Mouse (Mus musculus) cortical plate, adult 2 months (tissue): ENCODE results near the gene 1110002E22Rik. TPM values are rescaled to one million over a fixed set of nuclear protein-coding genes. Genes with fewer than 3 reads are reported as not detected.

Source experiments
- H3K27ac ChIP-seq: fragments of 200-500 bp; 2 replicates; pipeline ENCODE4 v1.5.1; 2012; ENCODE audit warnings: low read length, control low read depth, inconsistent platforms; ENCODE audit not compliant: insufficient read depth
- H3K4me1 ChIP-seq: fragments of 200-500 bp; 2 replicates; pipeline ENCODE4 v1.6.1; 2011; ENCODE audit warnings: low read length; ENCODE audit not compliant: control insufficient read depth, insufficient read depth
- H3K4me3 ChIP-seq: fragments of 200-500 bp; 2 replicates; pipeline ENCODE4 v1.5.1; 2011; ENCODE audit warnings: mild to moderate bottlenecking, low read length, control low read depth; ENCODE audit not compliant: insufficient read depth
- CTCF ChIP-seq: fragments of 200-500 bp; IDR thresholded peaks from 2 replicates; pipeline ENCODE4 v1.5.1; 2011; ENCODE audit warnings: mild to moderate bottlenecking, control low read depth, low read length; ENCODE audit not compliant: insufficient read depth; ENCODE audit errors: extremely low read depth
- POLR2A ChIP-seq: fragments of 200-500 bp; IDR thresholded peaks from 2 replicates; pipeline ENCODE4 v1.6.1; 2011; ENCODE audit warnings: mild to moderate bottlenecking, low read length, control low read depth; ENCODE audit not compliant: insufficient read depth; ENCODE audit errors: extremely low read depth
- polyA plus RNA-seq: library from polyadenylated mRNA; depleted of rRNA; stranded (reverse); fragments of >200 nt; gene quantifications from 2 replicates; pipeline ENCODE4 v1.2.3, GENCODE M21; 2012

Gene 1110002E22Rik
- polyA plus RNA-seq, 1 experiment = 0.98 TPM

DNA sequence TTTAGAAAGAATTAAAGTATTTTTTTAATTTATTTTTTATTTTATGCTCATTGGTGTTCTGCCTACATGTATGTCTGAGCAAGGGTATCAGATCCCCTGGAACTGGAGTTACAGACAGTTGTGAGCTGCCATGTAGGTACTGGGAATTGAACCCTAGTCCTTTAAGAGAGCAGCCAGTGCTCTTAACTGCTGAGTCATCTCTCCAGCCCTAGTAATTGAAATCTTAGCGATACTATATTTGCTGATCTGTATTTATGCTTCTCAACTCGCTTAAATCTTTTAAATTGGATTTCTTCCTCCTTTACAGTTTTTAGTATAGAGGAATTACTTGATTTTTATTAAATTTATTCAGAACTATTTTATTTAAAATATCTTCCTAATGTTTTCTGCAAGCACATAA lies 23.9 kb upstream of the 1110002E22Rik start:
- TF ChIP-seq CTCF = no peak
- TF ChIP-seq POLR2A = no peak
- H3K27ac ChIP-seq = no peak overlapping the region
- H3K4me3 ChIP-seq = no peak overlapping the region
- H3K4me1 ChIP-seq = no peaks in the 10 kb centered on the region

DNA sequence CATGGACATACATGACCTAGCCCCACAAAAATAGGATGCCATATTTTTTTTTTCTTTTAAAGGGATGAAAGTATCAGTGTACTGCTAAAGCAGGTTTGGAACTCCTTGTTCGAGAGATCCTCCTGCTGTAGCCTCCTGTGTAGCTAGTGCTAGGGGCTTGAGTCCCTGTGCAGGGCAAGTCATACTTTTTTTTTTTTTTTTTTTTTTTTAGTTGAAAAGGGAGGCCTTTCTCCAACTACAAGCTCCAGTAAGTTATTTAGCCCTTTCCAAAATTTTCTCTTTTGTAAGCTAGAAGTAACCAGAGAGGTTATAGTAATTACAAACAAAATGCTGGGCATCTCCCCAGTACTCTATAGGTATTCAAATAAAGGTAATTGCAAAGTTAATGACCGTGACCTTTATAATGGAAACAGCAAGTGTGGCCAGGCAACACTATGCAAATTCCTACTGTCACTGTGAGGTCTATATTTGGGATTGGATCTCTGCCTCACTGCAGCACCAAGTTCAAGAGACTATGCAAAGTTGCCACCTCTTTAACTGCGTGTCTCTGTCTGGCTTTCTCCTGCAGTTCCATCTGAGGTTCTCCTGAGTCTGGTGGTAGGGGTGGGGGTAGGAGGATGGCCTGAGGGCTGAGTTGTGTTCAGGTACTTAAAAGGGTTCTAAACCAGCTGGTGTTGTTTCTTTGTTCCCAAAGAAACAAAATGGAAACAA lies 23.1 kb upstream of the 1110002E22Rik start:
- Histone ChIP-seq H3K27ac (no peak overlapping the region), H3K4me3 (no peak overlapping the region), H3K4me1 (no peaks in the 10 kb centered on the region)
- no peak for TF ChIP-seq CTCF
- no peak for TF ChIP-seq POLR2A

DNA sequence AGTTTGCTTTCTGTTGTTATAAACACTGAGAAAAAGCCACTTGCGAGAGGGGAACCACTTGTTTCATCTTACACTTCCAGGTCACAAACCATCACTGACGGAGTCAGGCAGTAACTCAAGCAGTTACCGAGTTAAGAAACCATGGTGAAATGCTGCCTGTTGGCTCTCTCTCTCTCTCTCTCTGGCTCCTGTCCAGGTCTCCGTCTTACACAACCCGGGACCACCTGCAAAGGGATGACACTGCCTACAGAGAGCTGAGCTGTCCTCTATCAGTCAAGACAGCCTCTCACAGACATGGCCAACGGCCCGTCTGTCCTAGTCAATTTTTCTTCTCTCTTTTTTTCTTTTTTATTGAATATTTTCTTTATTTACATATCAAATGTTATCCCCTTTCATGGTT lies 21.5 kb upstream of the 1110002E22Rik start:
- TF ChIP-seq CTCF = no peak
- TF ChIP-seq POLR2A = no peak
- no peak overlapping the region for H3K27ac ChIP-seq
- H3K4me3 ChIP-seq = no peak overlapping the region
- no peaks in the 10 kb centered on the region for H3K4me1 ChIP-seq

DNA sequence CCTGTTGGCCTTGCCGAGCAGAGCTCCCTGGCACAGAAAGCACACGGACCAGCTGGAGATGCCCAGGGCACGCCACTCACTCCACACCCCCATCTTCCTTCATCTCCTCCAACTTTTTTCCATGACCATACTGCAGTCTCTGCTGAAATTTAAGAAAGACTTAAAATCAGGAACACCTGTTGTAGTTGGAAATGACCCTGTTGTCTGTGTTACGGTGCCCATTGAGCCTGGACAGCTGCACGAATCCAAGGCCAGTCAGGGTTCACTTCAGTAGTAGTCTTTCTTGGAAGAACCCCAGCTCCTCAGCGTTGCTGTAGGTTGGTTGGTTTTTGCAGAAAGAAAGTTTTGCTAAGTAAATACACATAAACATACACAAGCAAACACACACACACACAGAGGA lies 15.3 kb upstream of the 1110002E22Rik start:
- Histone ChIP-seq H3K4me3 (no peak overlapping the region), H3K4me1 (no peaks in the 10 kb centered on the region), H3K27ac (no peak overlapping the region)
- no peak for TF ChIP-seq POLR2A
- TF ChIP-seq CTCF = no peak

DNA sequence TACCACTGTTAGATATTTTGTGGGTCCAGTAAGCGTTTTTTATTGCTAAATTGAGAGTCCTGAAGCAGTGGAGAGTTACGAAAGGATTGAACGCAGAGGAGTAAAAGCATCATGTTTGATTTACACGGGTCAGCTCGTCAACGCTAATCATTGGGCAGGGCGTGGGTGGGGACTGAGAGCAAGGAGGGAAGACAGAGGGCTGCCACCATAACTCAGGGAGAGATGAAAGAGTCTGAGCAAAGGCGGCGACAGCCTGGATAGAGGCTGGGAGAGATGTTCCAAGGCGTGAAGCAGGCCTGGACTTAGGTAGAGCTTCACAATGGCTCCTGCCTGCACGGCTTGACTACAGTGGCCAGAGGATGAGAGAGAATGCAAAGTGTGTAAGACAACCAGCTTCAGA lies 14.1 kb upstream of the 1110002E22Rik start:
- TF ChIP-seq POLR2A (no peak), CTCF (no peak)
- Histone ChIP-seq H3K4me3 (no peak overlapping the region), H3K27ac (no peak overlapping the region), H3K4me1 (no peaks in the 10 kb centered on the region)

GRCm38 (mm10) chr3:138051431-138051830 lies 13.4 kb upstream of the 1110002E22Rik start:
- no peak for TF ChIP-seq POLR2A
- TF ChIP-seq CTCF = no peak
- H3K4me3 ChIP-seq = no peak overlapping the region
- no peaks in the 10 kb centered on the region for H3K4me1 ChIP-seq
- H3K27ac ChIP-seq = no peak overlapping the region

DNA sequence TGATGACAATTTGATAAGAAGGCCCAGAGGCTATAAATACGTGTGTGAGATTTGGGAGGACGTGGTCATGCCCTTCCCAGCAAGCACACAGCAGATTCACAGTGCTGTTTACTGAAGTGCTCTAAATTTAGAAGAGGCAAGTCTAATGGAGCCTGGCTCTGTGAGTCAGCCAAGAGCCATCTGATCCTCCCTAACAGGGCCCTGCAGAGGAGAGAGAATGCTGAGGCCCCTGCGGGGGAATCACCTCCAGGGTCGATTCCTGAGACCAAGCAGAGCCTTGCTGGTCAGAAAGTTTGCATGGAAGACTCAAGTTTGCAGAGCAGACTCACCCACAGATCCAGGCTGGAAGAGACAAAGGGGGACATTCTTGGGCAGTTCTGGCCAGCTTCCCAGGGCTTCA lies 10.9 kb upstream of the 1110002E22Rik start:
- Histone ChIP-seq H3K4me3 (no peak overlapping the region), H3K27ac (no peak overlapping the region), H3K4me1 (no peaks in the 10 kb centered on the region)
- TF ChIP-seq CTCF (no peak), POLR2A (no peak)

DNA sequence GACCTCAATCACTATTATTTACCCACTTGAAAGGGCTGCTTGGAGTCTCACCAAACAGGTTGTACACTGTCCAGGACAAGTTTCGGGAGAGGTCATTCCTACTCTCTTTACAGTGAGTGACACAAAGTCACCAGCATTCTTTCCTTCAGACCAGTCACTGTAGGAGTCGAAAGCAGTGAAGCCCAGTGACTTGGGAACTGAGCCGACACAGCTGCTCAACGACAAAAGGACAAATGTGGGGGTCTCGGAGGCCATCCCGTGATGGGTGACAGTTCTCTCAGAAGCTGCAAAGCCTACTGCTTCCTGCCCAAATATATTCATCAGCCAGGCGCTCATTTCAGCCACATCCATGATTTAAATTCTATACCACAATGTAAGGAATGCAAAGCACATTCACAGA lies 7.9 kb upstream of the 1110002E22Rik start:
- Histone ChIP-seq H3K4me1 (no peaks in the 10 kb centered on the region), H3K27ac (no peak overlapping the region), H3K4me3 (no peak overlapping the region)
- TF ChIP-seq POLR2A (no peak), CTCF (no peak)

GRCm38 (mm10) chr3:138058226-138058625 lies 6.6 kb upstream of the 1110002E22Rik start:
- no peak overlapping the region for H3K27ac ChIP-seq
- TF ChIP-seq POLR2A = no peak
- TF ChIP-seq CTCF = no peak
- no peak overlapping the region for H3K4me3 ChIP-seq
- no peaks in the 10 kb centered on the region for H3K4me1 ChIP-seq

- no peak overlapping the region for H3K27ac ChIP-seq
- no peak for TF ChIP-seq CTCF
- TF ChIP-seq POLR2A = no peak
- no peak overlapping the region for H3K4me3 ChIP-seq
- H3K4me1 ChIP-seq = peaks cover 4% of the 10 kb centered on the region; the same call in 1 of the 2 replicates
These were observed 4.4 kb upstream of the 1110002E22Rik start for GRCm38 (mm10) chr3:138060429-138060828.
